Mouse (Mus musculus) gastrocnemius, postnatal 10 days (tissue): ENCODE measurements at regions not wholly inside any gene's neighbourhood (a gene's known extent, or its start where the extent isn't known, plus 50 kb on each side); places are given as distances from the start of the nearest gene placed in this dataset.
A peak's percentile ranks its signal among the peaks of the same experiment; 100 is the strongest.
"Not testable (repeated sequence)": the region's sequence is repeated elsewhere in the genome, so short reads cannot be mapped to it uniquely, and the experiment has no call there.

ENCODE experiments used
- DNase-seq: peaks from one replicate; pipeline ENCODE4 v3.0.0; 2021; ENCODE audit warnings: mixed read lengths

DNA sequence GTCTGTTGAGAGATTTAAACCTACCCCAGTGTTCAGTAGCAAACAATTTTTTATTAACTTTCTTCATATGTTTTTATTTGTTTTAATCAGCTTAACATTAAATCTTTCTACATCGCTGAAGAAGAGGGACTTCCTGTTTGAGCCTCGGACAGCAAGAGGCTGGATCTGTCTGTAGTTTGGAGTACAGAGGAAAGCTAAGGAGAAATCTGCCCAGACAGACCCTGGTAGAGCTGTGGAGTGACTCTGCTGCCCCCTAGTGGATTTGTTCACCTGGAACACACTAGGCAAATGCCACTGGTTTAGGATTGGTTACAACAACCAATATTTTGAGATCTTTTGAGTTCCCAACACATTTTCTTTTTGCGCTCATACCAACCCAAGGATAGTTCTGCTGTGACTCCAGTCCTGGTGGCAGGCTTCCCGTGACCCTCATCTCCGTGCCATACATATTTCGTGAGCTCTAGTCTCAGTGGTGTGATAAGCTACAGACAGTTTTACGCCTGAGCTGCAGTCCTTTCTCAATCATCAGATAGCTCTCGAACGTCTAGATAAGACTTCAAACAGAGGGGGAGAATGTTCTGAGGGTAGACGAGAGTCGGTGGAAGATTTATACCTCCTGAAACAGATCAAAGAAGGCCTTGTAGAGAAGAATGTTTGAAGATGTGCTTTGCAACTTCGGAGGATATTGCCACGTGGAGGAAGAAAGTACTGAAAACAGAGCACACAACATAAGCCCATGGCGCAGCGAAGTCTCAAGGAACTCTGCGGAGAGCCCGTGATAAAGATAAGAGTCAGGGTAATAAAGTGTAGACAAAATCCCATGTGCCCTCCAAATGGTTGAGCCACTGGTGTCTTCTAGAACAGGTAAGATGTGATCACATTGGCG lies 119.0 kb upstream of the Nabp1 start:
- DNase-seq, result peak; percentile 80

DNA sequence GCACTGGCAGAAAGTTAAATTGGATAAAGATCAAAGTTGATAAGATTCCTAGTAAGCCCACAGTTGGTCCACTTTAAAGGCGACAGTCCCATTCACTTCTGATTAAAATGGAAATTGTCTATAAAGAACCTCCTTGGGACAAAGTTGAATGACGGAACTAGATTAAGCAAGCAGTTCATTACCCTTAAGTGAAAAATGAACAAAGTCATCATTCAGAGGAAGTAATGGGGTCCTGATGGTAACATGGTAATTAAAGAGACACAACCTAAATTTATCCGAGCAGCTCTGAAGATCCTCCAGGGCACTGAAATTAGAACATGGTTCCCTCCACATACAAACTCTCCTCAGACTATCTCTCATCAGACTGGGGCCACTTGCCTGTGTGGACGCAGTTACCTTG lies 116.4 kb upstream of the Nabp1 start:
- DNase-seq, result no peak

DNA sequence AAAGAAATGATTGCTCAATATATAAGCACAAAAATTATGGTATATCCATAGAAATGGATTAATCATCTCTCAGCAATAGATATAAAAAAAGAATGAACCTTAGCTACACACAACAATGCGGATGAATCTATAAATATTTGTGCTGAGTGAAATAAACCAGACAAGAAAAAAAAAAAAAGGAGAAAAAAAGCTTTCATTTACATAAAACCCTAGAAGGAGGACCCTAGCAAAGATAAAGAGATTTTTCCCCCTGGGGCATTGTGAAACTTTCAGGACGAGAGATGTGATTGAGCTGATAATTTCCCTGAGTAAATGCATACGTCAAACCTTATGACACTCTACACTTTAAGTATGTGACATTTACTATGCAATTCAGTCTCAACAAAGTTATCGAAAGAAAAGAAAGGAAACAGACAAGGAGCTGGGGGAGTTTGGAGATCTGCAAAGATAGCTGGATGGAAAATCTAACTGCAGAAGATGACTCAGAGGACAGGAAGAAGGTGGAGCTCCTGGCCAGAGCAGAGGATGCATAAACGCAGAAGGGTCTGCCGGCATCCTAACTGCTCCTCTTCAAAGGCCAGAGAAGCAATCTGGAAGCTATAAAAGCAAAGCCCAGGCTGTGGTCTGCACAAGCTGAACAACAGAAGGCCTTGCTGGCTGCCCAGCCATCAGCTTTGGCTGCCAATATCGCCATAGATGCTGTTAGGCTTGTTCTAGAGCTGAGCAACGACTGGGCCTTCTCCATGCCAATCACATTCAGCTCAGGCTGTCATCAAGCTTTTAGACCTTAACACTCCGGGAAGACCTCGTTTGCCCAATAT lies 115.6 kb upstream of the Nabp1 start:
- DNase-seq, result no peak

DNA sequence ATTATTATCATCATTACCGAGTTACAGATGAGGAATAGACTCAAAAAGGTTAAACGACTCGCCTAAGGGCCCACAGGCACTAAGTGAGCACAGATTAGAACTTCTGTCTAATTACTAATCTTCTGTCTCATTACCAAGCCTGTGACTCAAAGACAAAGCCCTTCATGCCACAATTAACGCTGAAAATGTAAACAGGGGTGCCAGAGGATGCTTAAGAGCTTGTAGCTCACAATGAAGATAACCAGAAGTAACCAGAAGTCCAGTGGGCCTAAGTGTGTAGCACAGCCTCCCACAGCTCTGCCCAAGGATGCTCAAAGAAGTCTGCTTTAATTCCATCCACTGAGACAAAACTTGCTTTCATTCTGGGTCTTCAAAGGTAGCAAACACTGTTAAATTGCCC lies 113.7 kb upstream of the Nabp1 start:
- DNase-seq, result no peak

GRCm38 (mm10) chr1:51590606-51591400 lies 112.6 kb upstream of the Nabp1 start:
- DNase-seq, result no peak

GRCm38 (mm10) chr1:51584925-51585424 lies 106.8 kb upstream of the Nabp1 start:
- DNase-seq, result no peak

GRCm38 (mm10) chr1:51583871-51584270 lies 105.6 kb upstream of the Nabp1 start:
- DNase-seq, result no peak

DNA sequence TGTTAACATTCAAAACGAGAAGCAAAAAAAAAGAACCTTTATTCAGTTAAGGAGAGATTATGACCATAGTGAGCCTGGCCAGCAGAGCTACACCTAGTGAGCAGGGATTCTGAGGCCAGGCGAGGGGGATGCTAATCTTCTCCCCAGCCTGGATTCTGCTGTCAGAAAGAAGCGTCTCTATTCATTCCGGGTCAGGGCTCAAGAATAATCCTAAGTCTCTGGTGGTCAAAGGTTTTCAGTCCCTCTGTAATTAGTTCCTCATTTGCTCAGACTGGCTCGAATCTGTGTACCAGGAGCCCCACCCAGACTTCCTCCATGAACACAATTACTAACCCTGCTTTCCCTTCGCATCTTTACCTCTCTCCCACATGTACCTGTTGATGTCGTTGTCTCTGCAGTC lies 101.8 kb upstream of the Nabp1 start:
- DNase-seq, result no peak

DNA sequence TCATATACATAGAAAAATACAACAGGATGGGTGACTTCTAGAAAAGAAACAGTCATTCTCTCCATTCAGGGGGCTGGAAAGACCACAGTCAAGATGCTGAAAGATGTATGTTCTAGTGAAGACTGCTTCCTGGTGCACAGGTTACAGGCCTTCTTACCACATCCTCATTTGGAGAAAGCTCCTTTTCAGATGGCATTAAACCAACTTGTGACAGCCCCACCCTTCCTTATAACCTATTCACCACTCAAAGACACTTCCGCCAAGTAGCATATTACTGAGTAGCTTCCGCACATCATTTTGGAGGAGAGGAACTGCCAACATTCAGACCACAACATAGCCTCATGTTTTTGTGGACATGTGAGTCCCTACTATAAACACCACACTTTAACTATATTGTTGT lies 99.5 kb upstream of the Nabp1 start:
- no peak for DNase-seq

DNA sequence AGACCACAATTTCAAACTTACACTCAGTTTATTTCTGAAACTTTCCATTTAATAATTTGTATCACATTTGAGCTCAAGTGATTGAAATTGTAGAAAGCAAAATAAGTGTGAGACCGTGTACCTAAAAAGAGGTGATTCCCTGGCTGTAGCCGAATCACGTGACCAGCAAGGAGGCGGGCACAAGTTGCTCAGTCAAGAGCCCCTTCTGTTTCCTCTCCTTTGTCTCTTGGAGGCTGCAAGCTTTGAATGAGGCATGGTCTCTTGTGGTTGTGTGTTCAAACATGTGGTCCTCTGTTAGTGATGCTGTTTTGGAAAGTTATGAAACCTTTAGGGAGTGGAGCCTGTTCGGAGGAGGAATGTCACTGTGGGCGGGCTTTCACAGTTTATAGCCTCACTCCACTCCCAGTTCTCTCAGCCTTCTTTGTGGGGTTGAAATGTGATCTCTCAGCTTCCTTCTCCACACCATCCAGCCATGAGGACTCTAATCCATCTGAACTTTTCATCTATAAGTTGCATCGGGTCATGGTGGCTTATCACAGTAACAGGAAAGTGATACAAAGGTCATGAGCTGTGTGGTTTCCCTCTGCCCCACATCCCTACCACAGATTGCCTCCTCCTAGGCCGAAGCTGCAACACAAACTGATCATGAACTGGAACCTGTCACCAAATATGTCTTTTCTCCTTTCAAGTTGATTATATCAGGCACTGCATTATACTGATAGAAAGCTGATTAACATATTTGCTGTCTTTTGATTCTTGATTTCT lies 94.3 kb upstream of the Nabp1 start:
- no peak for DNase-seq

GRCm38 (mm10) chr1:51569625-51570024 lies 91.4 kb upstream of the Nabp1 start:
- no peak for DNase-seq

GRCm38 (mm10) chr1:51566170-51566649 lies 88.0 kb upstream of the Nabp1 start:
- no peak for DNase-seq

DNA sequence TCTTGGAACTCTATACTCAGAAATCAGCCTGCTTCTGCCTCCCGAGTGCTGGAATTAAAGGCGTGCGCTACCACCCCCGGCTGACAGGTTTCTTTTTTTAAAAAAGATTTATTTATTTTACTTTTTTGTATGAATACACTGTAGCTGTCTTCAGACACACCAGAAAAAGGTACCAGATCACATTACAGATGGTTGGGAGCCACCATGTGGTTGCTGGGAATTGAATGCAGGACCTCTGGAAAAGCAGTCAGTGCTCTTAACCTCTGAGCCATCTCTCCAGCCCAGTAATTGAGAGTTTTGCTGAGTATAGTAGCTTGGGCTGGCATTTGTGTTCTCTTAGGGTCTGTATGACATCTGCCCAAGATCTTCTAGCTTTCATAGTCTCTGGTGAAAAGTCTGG lies 78.4 kb upstream of the Nabp1 start:
- DNase-seq, result not testable (repeated sequence)

- no peak for DNase-seq
Observed at GRCm38 (mm10) chr1:51553738-51554137, 75.5 kb upstream of the Nabp1 start.

DNA sequence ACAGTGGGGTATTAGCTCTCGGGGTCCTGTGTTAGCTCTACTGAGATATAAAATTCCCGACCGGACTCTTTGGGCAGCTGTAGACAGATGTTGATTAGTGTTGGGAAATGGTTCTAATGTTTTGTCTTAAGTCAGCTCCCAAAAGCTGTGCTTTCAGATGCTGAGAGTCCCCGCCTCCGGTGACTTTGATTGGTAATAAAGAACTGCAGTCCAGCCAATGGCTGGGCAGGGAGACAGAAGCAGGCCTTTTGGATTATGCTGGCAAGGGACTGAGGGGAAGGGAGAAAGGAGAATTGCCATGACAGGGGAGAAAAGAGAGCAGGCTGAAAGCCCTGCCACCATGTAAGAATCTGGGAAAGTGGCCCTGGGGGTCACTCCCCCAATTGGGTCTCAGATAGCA lies 73.4 kb upstream of the Nabp1 start:
- DNase-seq, result no peak

DNA sequence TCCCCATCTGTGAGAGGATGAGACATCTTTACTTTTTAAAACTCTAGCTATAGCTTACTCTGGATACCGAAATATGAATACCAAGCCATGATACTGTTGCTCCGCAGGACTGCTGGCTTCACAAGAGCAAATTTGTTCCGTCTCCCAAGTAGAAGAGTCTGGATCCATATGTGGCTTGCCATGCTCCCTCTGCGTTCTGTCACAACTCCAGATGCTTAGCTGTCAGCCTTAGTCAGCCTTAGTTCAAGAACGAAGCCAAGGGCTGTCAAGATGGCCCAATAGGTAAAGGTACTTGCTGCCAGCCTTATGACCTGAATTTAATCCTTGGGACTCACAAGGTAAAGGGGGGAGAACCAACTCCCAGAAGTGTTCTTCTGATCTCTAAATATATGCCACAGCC lies 64.6 kb upstream of the Nabp1 start:
- DNase-seq, result no peak

DNA sequence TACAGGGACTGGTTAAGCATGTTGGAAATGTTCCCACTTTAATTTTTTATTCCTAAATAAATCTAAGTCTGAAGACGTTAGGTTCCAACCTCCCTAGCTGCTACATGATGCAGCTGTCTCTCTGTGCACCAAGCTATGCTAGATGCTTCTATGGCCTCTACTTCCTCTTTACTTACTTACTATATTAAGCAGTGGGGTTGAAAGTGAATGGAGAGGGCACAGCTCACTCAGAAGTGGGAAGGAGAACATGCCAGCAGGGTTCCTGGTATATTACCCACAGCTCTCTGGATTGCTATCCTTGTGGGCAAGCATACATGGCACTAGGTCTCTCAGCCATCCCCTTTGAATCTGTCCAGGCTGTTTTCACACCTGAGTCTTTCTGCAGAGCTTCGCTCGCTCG lies 61.4 kb upstream of the Nabp1 start:
- DNase-seq, result no peak

- no peak for DNase-seq
Observed at GRCm38 (mm10) chr1:51538836-51539235, 60.6 kb upstream of the Nabp1 start.

DNA sequence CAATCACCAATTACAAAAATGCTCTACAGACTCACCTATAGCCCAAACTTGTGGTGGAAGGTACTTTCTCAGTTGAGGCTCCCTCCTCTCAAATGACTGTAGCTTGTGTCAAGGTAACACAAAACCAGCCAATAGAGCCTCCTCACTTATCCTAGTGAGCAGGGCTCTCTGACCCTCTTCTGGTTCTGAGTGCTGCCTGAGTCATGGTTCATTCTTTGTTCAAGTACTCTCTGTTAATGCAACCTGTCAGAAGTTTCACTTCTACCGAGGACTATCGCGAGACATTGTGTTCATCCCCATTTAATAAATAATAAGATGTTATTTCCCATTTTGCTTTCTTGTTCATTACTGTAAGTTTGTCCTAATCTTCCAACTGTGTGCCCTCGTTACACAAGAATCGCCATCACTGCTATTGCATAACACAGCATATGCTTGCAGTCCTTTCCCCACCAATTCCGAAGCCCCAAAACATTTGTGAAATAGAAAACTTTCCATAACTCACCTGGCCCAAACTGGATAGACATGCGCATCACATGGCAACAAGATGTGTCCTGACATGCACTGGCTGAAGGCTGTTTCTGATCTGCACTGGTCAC lies 59.6 kb upstream of the Nabp1 start:
- no peak for DNase-seq

GRCm38 (mm10) chr1:51536076-51536475 lies 57.9 kb upstream of the Nabp1 start:
- no peak for DNase-seq

GRCm38 (mm10) chr1:51535414-51535813 lies 57.2 kb upstream of the Nabp1 start:
- DNase-seq, result no peak
